Mouse (Mus musculus) lung, embryonic 14.5 days (tissue): Measurements from ENCODE around the gene Ncf1. TPM values are rescaled to one million over a fixed set of nuclear protein-coding genes. Genes with fewer than 3 reads are reported as not detected.

ENCODE experiments used
- ATAC-seq: fragments of 200-750 bp; cut with Nextera tagmentation; 2 replicates; pipeline ENCODE4 v1.8.0; 2017; ENCODE audit warnings: mild to moderate bottlenecking, moderate TSS enrichment, moderate library complexity; ENCODE audit not compliant: insufficient read depth
- DNase-seq: peaks from one replicate; pipeline ENCODE4 v3.0.0-alpha.2; 2015
- H3K27ac ChIP-seq: fragments of 300-500 bp; sonication (generic); 2 replicates; pipeline ENCODE4 v1.5.1; 2014; ENCODE audit warnings: low read depth, mild to moderate bottlenecking, moderate library complexity
- H3K27me3 ChIP-seq: fragments of 300-500 bp; sonication (generic); 2 replicates; pipeline ENCODE4 v1.6.1; 2014; ENCODE audit warnings: low read length, control low read depth; ENCODE audit not compliant: insufficient read depth
- H3K36me3 ChIP-seq: fragments of 300-500 bp; sonication (generic); 2 replicates; pipeline ENCODE4 v1.6.1; 2014; ENCODE audit warnings: control low read depth; ENCODE audit not compliant: insufficient read depth
- H3K4me1 ChIP-seq: fragments of 300-500 bp; sonication (generic); 2 replicates; pipeline ENCODE4 v1.6.1; 2014; ENCODE audit warnings: antibody characterized with exemption, control low read depth; ENCODE audit not compliant: insufficient read depth
- H3K4me2 ChIP-seq: fragments of 300-500 bp; sonication (generic); 2 replicates; pipeline ENCODE4 v1.6.1; 2014; ENCODE audit warnings: mild to moderate bottlenecking
- H3K4me3 ChIP-seq: fragments of 300-500 bp; sonication (generic); 2 replicates; pipeline ENCODE4 v1.5.1; 2014; ENCODE audit warnings: low read depth, low read length
- H3K9ac ChIP-seq: fragments of 300-500 bp; sonication (generic); 2 replicates; pipeline ENCODE4 v1.6.1; 2014
- H3K9me3 ChIP-seq: fragments of 300-500 bp; sonication (generic); 2 replicates; pipeline ENCODE4 v1.6.1; 2016; ENCODE audit warnings: low read depth, low read length, control low read depth
- CTCF ChIP-seq: IDR thresholded peaks from 2 replicates; pipeline ENCODE4 v1.5.1; 2016; ENCODE audit warnings: antibody characterized with exemption, low read depth
- WGBS: fragments of 180-500 bp; shearing (Covaris S2); extraction: QIAGEN DNeasy Blood & Tissue Kit; methylation state at CpG from one replicate; pipeline ENCODE4 v1.1.7; 2014; 5-methylcytosine and 5-hydroxymethylcytosine counted together
- polyA plus RNA-seq: library from polyadenylated mRNA; unstranded; fragments of >200 nt; fragmentation: Nextera tagmentation; extraction: Ambion mirVana; gene quantifications from 2 replicates; pipeline ENCODE4 v1.2.1, GENCODE M21; 2014

Gene Ncf1
- polyA plus RNA-seq, 1 experiment from 2014 or later = 4.8 TPM

- peak; percentile 84 for ATAC-seq
Observed at GRCm38 (mm10) chr5:134176169-134176881, 53.1 kb downstream of the Ncf1 start, which contains the start of gene Rcc1l. Rcc1l (minus strand) TSS chr5:134176774.

GRCm38 (mm10) chr5:134175696-134176095 is 53.7 kb downstream of the Ncf1 start:
- H3K4me2 ChIP-seq = peak overlapping the region; percentile 75
- peak overlapping the region; percentile 97 for H3K4me3 ChIP-seq
- peak overlapping the region; percentile 84; the same call in 1 of the 2 replicates for H3K27ac ChIP-seq
- H3K4me1 ChIP-seq = peaks cover 6% of the 10 kb centered on the region
- ATAC-seq (peak; percentile 13; the same call in 1 of the 2 replicates), DNase-seq (no peak)
- peak overlapping the region; percentile 80 for H3K9ac ChIP-seq
- peaks cover 23% of the 10 kb centered on the region; the same call in 1 of the 2 replicates for H3K36me3 ChIP-seq
- 6% methylated on average over 10 of the region's 10 CpGs for WGBS
- TF ChIP-seq CTCF = no peak
- H3K27me3 ChIP-seq = no peaks in the 10 kb centered on the region
- no peaks in the 10 kb centered on the region for H3K9me3 ChIP-seq

More at GRCm38 (mm10) chr5:134176169-134176881, 53.1 kb downstream of the Ncf1 start, which contains the start of gene Rcc1l:
- TF ChIP-seq CTCF = no peak
- Histone ChIP-seq H3K4me1 (peaks cover 6% of the 10 kb centered on the region), H3K27me3 (no peaks in the 10 kb centered on the region), H3K9ac (peak within 1 kb of the TSS; percentile 80), H3K4me2 (peak within 1 kb of the TSS; percentile 75), H3K4me3 (peak within 1 kb of the TSS; percentile 97), H3K36me3 (peaks cover 17% of the 10 kb centered on the region; the same call in 1 of the 2 replicates), H3K9me3 (no peaks in the 10 kb centered on the region), H3K27ac (peak within 1 kb of the TSS; percentile 84)
- under 1% methylated on average over 72 of the region's 72 CpGs for WGBS
- DNase-seq = peak; percentile 95

GRCm38 (mm10) chr5:134173206-134173605 is 56.2 kb downstream of the Ncf1 start:
- Histone ChIP-seq H3K4me2 (no peak overlapping the region), H3K36me3 (peaks cover 40% of the 10 kb centered on the region), H3K27me3 (no peaks in the 10 kb centered on the region), H3K27ac (no peak overlapping the region), H3K4me3 (no peak overlapping the region), H3K9ac (no peak overlapping the region), H3K4me1 (peaks cover 6% of the 10 kb centered on the region), H3K9me3 (no peaks in the 10 kb centered on the region)
- 38% methylated on average over 4 of the region's 4 CpGs for WGBS
- TF ChIP-seq CTCF = peak; percentile 70
- DNase-seq (peak; percentile 61), ATAC-seq (no peak)

GRCm38 (mm10) chr5:134170167-134170566 is 59.3 kb downstream of the Ncf1 start:
- Histone ChIP-seq H3K9me3 (no peaks in the 10 kb centered on the region), H3K9ac (no peak overlapping the region), H3K4me2 (no peak overlapping the region), H3K27ac (no peak overlapping the region), H3K4me3 (no peak overlapping the region), H3K4me1 (peaks cover under 1% of the 10 kb centered on the region), H3K36me3 (peaks cover 60% of the 10 kb centered on the region), H3K27me3 (no peaks in the 10 kb centered on the region)
- ATAC-seq (no peak), DNase-seq (no peak)
- TF ChIP-seq CTCF = no peak
- WGBS = 90% methylated on average over 8 of the region's 8 CpGs

Other genes starting within 250 kb of the Ncf1 start
- gene Castor2, start 129.9 kb downstream of the Ncf1 start, polyA plus RNA-seq = 3.7 and 4.9 TPM in 2 replicates
- 31.2 and 35.5 TPM in 2 replicates for gene Rcc1l, start 52.9 kb downstream of the Ncf1 start, polyA plus RNA-seq
- gene Gtf2ird2, start 45.6 kb downstream of the Ncf1 start, polyA plus RNA-seq = 6.9 and 9.6 TPM in 2 replicates
- gene Gtf2i, start 85.1 kb upstream of the Ncf1 start, polyA plus RNA-seq = 183 and 185 TPM in 2 replicates
- gene Gtf2ird1, start 227.1 kb upstream of the Ncf1 start, polyA plus RNA-seq = 82.5 and 85.6 TPM in 2 replicates